Mouse (Mus musculus): Measurements from ENCODE around the gene Rd3l. TPM values are rescaled to one million over a fixed set of nuclear protein-coding genes. Genes with fewer than 3 reads are reported as not detected.
"Not testable (repeated sequence)": the region's sequence is repeated elsewhere in the genome, so short reads cannot be mapped to it uniquely, and the experiment has no call there.

The Rd3l gene
- total and polyA plus RNA-seq, 2 experiments from 2014 or later: 0.30 to 0.33 TPM

DNA sequence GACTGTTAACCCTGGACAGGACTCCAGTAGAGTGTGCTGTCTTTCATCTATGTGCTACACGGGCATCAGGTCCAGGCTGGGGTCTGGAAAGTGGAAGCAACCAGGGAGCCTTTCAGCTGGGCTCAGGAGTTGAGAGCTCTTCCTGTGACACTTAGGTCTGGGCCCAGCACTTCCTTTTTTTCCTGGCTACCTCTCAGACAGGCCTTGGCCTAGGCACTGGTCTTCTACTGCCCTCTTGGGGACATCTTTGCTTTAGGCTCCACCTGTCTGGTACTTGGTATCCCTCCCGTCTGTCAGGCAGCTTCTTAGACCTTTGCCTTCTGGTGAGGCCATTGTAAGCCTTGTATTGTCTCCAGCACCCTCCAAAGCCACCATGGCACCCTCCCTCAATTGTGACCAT lies 34.4 kb downstream of the Rd3l start:
- Histone ChIP-seq H3K36me3 (ENCODE audit: insufficient read depth) (no peaks in the 10 kb centered on the region), H3K4me3 (ENCODE audit: low read depth, low read length) (no peak overlapping the region), H3K4me2 (ENCODE audit: low read depth) (no peak overlapping the region), H3K4me1 (ENCODE audit: insufficient read depth) (no peaks in the 10 kb centered on the region), H3K27me3 (ENCODE audit: insufficient read depth, low read length) (no peaks in the 10 kb centered on the region), H3K9me3 (ENCODE audit: low read length) (no peaks in the 10 kb centered on the region), H3K9ac (no peak overlapping the region), H3K27ac (ENCODE audit: low read depth, low read length) (no peak overlapping the region)
- ATAC-seq (peak; percentile 40; the same call in 1 of the 2 replicates), DNase-seq (no peak)
- peak; percentile 57 for TF ChIP-seq CTCF (IDR thresholded peaks at IDR 0.05; ENCODE audit: low read depth)
- WGBS: 66% methylated on average over 2 of the region's 2 CpGs

DNA sequence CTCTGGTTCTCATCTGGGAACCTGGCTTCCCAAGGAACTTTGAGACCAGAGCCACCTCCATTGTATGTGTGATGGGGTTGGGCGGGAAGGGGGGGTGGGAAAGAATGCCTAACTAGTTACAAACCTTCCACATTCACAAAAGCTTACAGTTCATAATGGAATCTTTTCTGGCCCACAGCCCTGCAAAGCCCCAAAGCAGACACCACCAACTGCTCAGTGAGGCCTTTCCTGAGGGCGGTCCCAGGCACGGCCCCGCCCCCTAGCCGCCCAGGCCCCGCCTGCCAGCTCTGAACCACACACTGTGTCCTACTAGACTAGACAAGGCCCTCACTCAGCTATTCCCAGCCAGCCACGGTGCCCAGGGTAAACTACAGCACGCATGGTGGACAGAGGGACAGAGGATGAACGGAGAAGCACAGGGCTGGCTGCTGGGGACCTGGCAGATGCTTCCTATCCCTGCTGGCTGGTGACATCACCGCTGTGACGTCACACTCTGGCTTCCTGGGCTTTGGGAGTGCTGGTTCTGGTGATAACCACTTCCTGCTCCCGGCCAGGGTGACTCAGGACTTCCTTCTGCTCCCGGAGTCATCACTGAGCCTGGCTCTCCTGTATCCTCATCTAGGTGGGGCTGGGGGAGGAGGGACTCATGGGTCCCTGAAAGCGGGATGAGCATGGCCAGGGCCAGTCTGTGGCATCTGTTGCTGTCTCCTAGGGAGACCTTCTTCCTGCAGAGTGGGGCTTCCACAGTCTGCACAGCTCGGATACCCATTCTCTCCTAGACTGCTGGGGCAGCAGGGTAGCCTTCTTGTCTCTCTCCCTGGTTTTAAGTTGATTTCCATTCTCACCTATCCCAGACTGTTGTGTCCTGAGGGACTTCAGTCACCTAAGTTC lies 35.1 kb downstream of the Rd3l start:
- WGBS: 62% methylated on average over 9 of the region's 15 CpGs
- not testable (repeated sequence) for H3K36me3 ChIP-seq (ENCODE audit: insufficient read depth); ATAC-seq; H3K9me3 ChIP-seq (ENCODE audit: low read length); H3K27ac ChIP-seq (ENCODE audit: low read depth, low read length); H3K9ac ChIP-seq; DNase-seq; H3K4me1 ChIP-seq (ENCODE audit: insufficient read depth); H3K4me3 ChIP-seq (ENCODE audit: low read depth, low read length); H3K4me2 ChIP-seq (ENCODE audit: low read depth); H3K27me3 ChIP-seq (ENCODE audit: insufficient read depth, low read length)

DNA sequence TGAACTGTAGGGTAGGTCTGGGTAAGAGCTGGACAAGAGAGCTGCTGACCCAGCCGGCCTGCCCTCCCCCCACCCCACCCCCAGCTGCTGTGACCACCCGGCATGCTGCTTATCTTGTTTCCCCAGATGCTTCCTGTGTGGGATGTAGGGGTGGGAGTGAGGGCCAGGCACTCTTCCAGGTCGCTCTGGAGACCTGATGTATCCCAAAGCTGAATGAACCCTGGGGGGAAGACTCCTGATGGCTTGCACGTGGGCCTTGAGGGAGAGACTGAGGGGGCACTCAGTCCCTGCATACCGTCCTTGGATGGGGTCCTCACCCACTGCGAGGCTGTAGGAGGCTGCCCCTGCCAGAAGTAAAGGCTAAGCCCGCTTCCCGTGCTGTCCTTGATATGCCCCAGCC lies 36.0 kb downstream of the Rd3l start:
- H3K27me3 ChIP-seq (ENCODE audit: insufficient read depth, low read length): no peaks in the 10 kb centered on the region
- no peaks in the 10 kb centered on the region for H3K4me1 ChIP-seq (ENCODE audit: insufficient read depth)
- 60% methylated on average over 8 of the region's 8 CpGs for WGBS
- DNase-seq (no peak), ATAC-seq (no peak)
- TF ChIP-seq CTCF (IDR thresholded peaks at IDR 0.05; ENCODE audit: low read depth): no peak
- no peak overlapping the region for H3K27ac ChIP-seq (ENCODE audit: low read depth, low read length)
- H3K9me3 ChIP-seq (ENCODE audit: low read length): no peaks in the 10 kb centered on the region
- H3K4me3 ChIP-seq (ENCODE audit: low read depth, low read length): no peak overlapping the region
- no peaks in the 10 kb centered on the region for H3K36me3 ChIP-seq (ENCODE audit: insufficient read depth)
- H3K9ac ChIP-seq: no peak overlapping the region
- no peak overlapping the region for H3K4me2 ChIP-seq (ENCODE audit: low read depth)

DNA sequence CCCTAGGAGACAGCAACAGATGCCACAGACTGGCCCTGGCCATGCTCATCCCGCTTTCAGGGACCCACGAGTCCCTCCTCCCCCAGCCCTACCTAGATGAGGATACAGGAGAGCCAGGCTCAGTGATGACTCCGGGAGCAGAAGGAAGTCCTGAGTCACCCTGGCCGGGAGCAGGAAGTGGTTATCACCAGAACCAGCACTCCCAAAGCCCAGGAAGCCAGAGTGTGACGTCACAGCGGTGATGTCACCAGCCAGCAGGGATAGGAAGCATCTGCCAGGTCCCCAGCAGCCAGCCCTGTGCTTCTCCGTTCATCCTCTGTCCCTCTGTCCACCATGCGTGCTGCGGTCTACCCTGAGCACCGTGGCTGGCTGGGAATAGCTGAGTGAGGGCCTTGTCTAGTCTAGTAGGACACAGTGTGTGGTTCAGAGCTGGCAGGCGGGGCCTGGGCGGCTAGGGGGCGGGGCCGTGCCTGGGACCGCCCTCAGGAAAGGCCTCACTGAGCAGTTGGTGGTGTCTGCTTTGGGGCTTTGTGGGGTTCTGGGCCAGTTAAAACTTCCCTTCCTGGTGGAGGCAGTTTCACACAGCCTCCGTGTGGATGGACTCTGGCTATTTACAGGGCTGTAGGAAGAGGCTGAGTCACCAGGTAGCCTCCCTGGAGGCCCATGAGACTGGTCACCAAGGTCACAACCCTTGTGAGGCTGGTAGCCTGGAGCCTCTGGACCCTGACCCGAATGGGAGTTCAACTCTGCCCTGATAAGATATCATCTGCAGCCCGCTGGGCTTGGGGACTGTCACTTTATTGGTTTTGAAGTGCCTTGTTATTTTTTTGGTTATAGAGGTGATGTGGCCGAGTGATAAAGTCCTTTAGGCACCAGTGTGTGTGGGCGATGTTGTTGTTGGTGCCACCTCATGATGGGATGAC lies 36.8 kb downstream of the Rd3l start:
- H3K4me3 ChIP-seq (ENCODE audit: low read depth, low read length); H3K4me2 ChIP-seq (ENCODE audit: low read depth); H3K9me3 ChIP-seq (ENCODE audit: low read length); H3K27me3 ChIP-seq (ENCODE audit: insufficient read depth, low read length); H3K27ac ChIP-seq (ENCODE audit: low read depth, low read length); H3K36me3 ChIP-seq (ENCODE audit: insufficient read depth); DNase-seq; H3K4me1 ChIP-seq (ENCODE audit: insufficient read depth); H3K9ac ChIP-seq: not testable (repeated sequence)
- WGBS: 73% methylated on average over 15 of the region's 20 CpGs
- ATAC-seq: peak; percentile 42; the same call in 1 of the 2 replicates

DNA sequence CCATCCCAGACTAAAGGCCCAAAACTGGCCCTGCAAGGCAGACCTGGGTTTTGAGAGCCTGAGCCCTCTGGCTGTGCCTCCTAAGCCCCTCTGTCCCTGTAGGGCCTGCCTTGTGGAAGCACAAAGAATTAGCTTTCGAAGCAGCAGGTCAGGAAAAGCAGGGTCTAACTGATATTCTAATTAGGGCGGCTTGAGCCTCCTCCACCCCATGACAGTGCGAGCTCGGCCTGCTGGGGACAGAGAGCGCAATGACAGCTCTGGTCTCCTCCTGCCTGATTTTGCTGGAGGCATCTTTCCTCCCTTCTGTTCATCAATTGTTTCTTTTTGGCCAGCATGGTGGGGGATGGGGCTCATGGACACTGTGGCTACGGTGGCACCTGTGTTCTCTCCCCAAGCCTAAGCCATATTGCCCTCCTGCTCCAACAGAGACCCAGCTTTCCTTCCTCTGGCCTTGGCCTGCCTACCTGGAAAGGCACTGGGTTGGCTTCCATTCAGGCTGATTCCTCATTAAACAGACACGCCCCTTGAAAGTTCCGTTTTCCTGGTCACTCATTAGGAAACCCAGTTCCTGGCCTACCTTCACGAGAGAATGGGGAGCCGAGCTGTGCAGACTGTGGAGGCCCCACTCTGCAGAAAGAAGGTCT lies 37.6 kb downstream of the Rd3l start:
- Histone ChIP-seq H3K27ac (ENCODE audit: low read depth, low read length) (no peak overlapping the region), H3K4me1 (ENCODE audit: insufficient read depth) (no peaks in the 10 kb centered on the region), H3K9ac (no peak overlapping the region), H3K36me3 (ENCODE audit: insufficient read depth) (no peaks in the 10 kb centered on the region), H3K9me3 (ENCODE audit: low read length) (no peaks in the 10 kb centered on the region), H3K27me3 (ENCODE audit: insufficient read depth, low read length) (no peaks in the 10 kb centered on the region), H3K4me3 (ENCODE audit: low read depth, low read length) (no peak overlapping the region), H3K4me2 (ENCODE audit: low read depth) (no peak overlapping the region)
- no peak for TF ChIP-seq CTCF (IDR thresholded peaks at IDR 0.05; ENCODE audit: low read depth)
- WGBS: 59% methylated on average over 10 of the region's 10 CpGs
- DNase-seq (no peak), ATAC-seq (no peak)

DNA sequence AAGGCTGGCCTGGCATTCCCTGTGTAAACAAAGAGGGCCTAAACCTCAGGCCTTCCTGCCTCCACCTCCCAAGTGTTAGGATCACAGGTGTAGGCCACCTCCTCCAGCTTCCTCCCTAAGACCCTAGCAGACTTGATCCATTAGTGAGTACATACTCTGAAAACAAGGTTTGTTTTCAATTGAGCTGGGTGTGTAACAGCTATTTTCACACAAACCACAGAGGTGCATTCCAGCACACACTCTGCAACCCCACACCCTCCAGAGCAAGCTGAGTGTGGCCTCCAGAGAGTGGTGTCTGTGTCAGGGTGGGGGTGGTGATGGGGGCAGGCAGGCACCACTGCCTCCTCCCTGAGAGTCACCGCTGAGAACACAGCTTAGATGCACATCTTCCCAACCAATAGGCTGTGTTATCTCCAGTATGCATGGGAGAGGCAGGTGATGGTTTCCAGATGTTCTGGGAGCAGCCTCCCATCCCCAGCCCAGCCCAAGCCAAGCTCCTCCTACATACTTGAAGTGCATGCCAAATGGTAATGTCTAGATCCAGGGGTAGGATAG lies 42.4 kb downstream of the Rd3l start:
- no peak for ATAC-seq
- DNase-seq: no peak
- Histone ChIP-seq H3K4me3 (ENCODE audit: low read depth, low read length) (no peak overlapping the region), H3K4me2 (ENCODE audit: low read depth) (no peak overlapping the region), H3K27me3 (ENCODE audit: insufficient read depth, low read length) (no peaks in the 10 kb centered on the region), H3K27ac (ENCODE audit: low read depth, low read length) (no peak overlapping the region), H3K36me3 (ENCODE audit: insufficient read depth) (no peaks in the 10 kb centered on the region), H3K9ac (no peak overlapping the region), H3K9me3 (ENCODE audit: low read length) (no peaks in the 10 kb centered on the region), H3K4me1 (ENCODE audit: insufficient read depth) (peaks cover 8% of the 10 kb centered on the region)
- TF ChIP-seq CTCF (IDR thresholded peaks at IDR 0.05; ENCODE audit: low read depth): no peak
- 80% methylated on average over 1 of the region's 1 CpGs for WGBS
